Mouse (Mus musculus): ENCODE results near the gene Rpl37. TPM values are rescaled to one million over a fixed set of nuclear protein-coding genes. Genes with fewer than 3 reads are reported as not detected.

Rpl37 gene
- polyA plus RNA-seq (2014; fragmentation: Illumina TruSeq; extraction: RNeasy Lipid Tissue Mini Kit (QIAGEN cat#74804); ENCODE audit: low read depth, low replicate concordance): 23.4 TPM

GRCm38 (mm10) chr15:5116270-5117030, at the start of gene Rpl37:
Gene Rpl37 (plus strand): TSS chr15:5116645.

DNA sequence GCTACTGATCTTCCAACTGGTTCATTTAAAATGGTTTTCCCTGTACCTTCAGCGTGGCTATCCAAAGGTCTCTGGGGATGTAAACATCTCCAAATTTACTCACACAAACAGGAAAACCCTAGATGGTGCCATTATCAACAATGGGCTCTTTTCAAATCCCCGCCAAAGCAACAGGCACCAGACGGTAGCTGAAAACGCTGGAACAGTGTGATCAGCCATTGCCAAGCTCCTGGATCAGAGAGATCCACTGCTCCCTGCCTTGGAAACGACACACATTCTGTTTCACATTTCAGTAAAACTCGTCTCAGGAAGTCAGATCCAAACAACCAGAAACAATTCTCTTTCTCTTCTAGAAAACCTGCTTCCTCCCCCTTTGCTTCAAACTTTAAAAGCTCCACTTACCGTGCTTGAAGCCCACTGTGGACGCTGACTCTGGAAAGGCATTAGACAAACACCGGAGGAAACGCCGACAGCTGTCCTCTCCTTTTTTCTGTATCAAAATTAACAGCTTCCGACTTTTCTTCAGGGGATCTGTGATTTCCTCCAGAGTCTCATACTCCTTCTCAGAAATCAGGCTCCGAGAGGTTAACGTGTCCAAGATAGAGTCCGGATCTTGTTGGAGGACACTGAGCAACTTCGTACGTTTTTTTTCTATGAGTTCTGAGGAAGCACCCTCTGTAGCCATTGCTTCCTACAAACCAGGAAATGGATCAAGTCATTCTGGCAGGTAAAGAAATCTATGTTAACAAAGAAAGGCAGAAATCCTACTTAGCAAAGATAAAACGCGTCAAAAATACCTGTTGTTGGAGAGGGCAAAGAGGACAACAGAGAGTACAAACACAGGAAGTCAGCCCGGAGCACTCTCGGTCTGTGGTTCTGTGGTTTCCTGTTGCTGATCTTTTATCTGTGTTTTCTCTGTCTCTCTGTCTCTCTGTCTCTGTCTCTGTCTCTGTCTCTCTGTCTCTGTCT, 8.5 kb upstream of the Rpl37 start, which contains the start of gene Card6:
Gene Card6 (minus strand): TSS at position 854 of the 969 bp plus-strand sequence.

GRCm38 (mm10) chr15:5143361-5144020, 27.0 kb downstream of the Rpl37 start, which contains the start of gene Prkaa1:
Gene Prkaa1 (plus strand): TSS chr15:5143861.

Other genes with a start within 250 kb of the Rpl37 start
- gene Mroh2b, start 217.9 kb upstream of the Rpl37 start, polyA plus RNA-seq (2014; fragmentation: Illumina TruSeq; extraction: RNeasy Lipid Tissue Mini Kit (QIAGEN cat#74804); ENCODE audit: low read depth, low replicate concordance): not detected
- gene C7, start 52.9 kb upstream of the Rpl37 start, polyA plus RNA-seq (2014; fragmentation: Illumina TruSeq; extraction: RNeasy Lipid Tissue Mini Kit (QIAGEN cat#74804); ENCODE audit: low read depth, low replicate concordance): 20.2 TPM
- gene Card6, start 8.1 kb upstream of the Rpl37 start, polyA plus RNA-seq (2014; fragmentation: Illumina TruSeq; extraction: RNeasy Lipid Tissue Mini Kit (QIAGEN cat#74804); ENCODE audit: low read depth, low replicate concordance): 6.8 TPM
- gene Prkaa1, start 27.2 kb downstream of the Rpl37 start, polyA plus RNA-seq (2014; fragmentation: Illumina TruSeq; extraction: RNeasy Lipid Tissue Mini Kit (QIAGEN cat#74804); ENCODE audit: low read depth, low replicate concordance): 135 TPM
- gene Ttc33, start 68.9 kb downstream of the Rpl37 start, polyA plus RNA-seq (2014; fragmentation: Illumina TruSeq; extraction: RNeasy Lipid Tissue Mini Kit (QIAGEN cat#74804); ENCODE audit: low read depth, low replicate concordance): 113 TPM
- 1.6 TPM for gene Ptger4, start 127.5 kb downstream of the Rpl37 start, polyA plus RNA-seq (2014; fragmentation: Illumina TruSeq; extraction: RNeasy Lipid Tissue Mini Kit (QIAGEN cat#74804); ENCODE audit: low read depth, low replicate concordance)

Data from adrenal gland, adult 10 weeks (tissue).